Mouse (Mus musculus) frontal cortex, postnatal 14 days (tissue): ENCODE measurements around the gene Isx.

Experiments used
- DNase-seq, 2 experiments: peaks; one replicate each; pipeline ENCODE4 v3.0.0; 2022; ENCODE audit warnings: low spot score in 2 of 2

The Isx gene

GRCm38 (mm10) chr8:74872940-74873339 lies at the start of gene Isx:
Gene Isx, plus strand, starts transcription at chr8:74873173.
- no peak for DNase-seq

GRCm38 (mm10) chr8:74827689-74828088 lies 45.3 kb upstream of the Isx start:
- no peak for DNase-seq

- DNase-seq = no peak
These were observed 41.7 kb upstream of the Isx start for GRCm38 (mm10) chr8:74831322-74831721.

GRCm38 (mm10) chr8:74834246-74834645 lies 38.7 kb upstream of the Isx start:
- DNase-seq = no peak

- DNase-seq = peak in 1 of 2 experiments; percentile 46
These were observed 25.5 kb upstream of the Isx start for GRCm38 (mm10) chr8:74847376-74848048.

GRCm38 (mm10) chr8:74848707-74849106 lies 24.3 kb upstream of the Isx start:
- no peak for DNase-seq

- DNase-seq = no peak
These were observed 22.0 kb upstream of the Isx start for GRCm38 (mm10) chr8:74850971-74851370.

- no peak for DNase-seq
These were observed 21.1 kb upstream of the Isx start for GRCm38 (mm10) chr8:74851837-74852236.

- peak in 1 of 2 experiments; percentile 64 for DNase-seq
These were observed 19.5 kb upstream of the Isx start for GRCm38 (mm10) chr8:74853488-74853887.

- DNase-seq = no peak
These were observed 18.2 kb upstream of the Isx start for GRCm38 (mm10) chr8:74854786-74855185.

GRCm38 (mm10) chr8:74855341-74855740 lies 17.6 kb upstream of the Isx start:
- DNase-seq = no peak

GRCm38 (mm10) chr8:74859241-74859640 lies 13.7 kb upstream of the Isx start:
- DNase-seq = no peak

GRCm38 (mm10) chr8:74860449-74860848 lies 12.5 kb upstream of the Isx start:
- no peak for DNase-seq

- no peak for DNase-seq
These were observed 10.4 kb upstream of the Isx start for GRCm38 (mm10) chr8:74862598-74862997.

GRCm38 (mm10) chr8:74870346-74870949 lies 2.5 kb upstream of the Isx start:
- DNase-seq = no peak

- no peak for DNase-seq
These were observed 1.3 kb upstream of the Isx start for GRCm38 (mm10) chr8:74871686-74872085.

- no peak for DNase-seq
These were observed 686 bp upstream of the Isx start for GRCm38 (mm10) chr8:74872151-74872823.

- no peak for DNase-seq
These were observed 1.6 kb downstream of the Isx start for GRCm38 (mm10) chr8:74874565-74874964.

GRCm38 (mm10) chr8:74878637-74879036 lies 5.7 kb downstream of the Isx start:
- no peak for DNase-seq

GRCm38 (mm10) chr8:74888763-74889162 lies 15.8 kb downstream of the Isx start:
- no peak for DNase-seq

GRCm38 (mm10) chr8:74891030-74891429 lies 18.1 kb downstream of the Isx start:
- DNase-seq = no peak

- DNase-seq = no peak
These were observed 23.3 kb downstream of the Isx start for GRCm38 (mm10) chr8:74896302-74896701.

- no peak for DNase-seq
These were observed 24.3 kb downstream of the Isx start for GRCm38 (mm10) chr8:74897315-74897714.
